Mouse (Mus musculus): ENCODE measurements around the gene Plac1.

DNA sequence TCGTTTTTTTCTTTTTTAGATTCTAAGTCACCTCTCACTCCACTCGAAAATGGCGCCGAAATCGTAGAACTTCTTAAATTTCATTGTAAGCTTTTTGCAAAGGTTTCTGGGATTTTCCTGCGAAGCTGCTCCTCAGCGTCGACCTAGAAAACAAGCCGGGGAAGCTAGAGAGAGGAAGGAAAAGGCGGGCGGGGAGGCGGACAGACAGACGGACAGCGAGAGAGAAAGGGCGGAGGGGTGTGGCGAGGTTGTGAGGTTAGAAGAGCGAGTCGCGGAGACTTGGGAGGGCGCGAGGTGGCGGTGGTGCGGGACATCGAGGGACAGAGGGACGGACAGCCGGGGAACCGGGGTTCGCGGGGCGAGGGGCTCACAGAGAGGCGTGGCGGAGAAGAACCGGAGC is 183.3 kb downstream of the Plac1 start:
- TF ChIP-seq UBTF (IDR thresholded peaks at IDR 0.05; ENCODE audit: borderline replicate concordance, insufficient read depth, low read depth, low read length) (no peak), CTCF (IDR thresholded peaks at IDR 0.05 in 2 of 3, conservative IDR thresholded peaks at IDR 0.05 in 1 of 3; ENCODE audit: control insufficient read depth in 1 of 3, insufficient read depth in 1 of 3, low read depth in 2 of 3, low read length in 3 of 3, poor library complexity in 1 of 3, severe bottlenecking in 1 of 3) (no peak), KAT2A (conservative IDR thresholded peaks at IDR 0.05; ENCODE audit: low read depth, low read length) (no peak), POLR2AphosphoS2 (IDR thresholded peaks at IDR 0.05; ENCODE audit: low read length) (no peak), POLR2A (IDR thresholded peaks at IDR 0.05; ENCODE audit: control insufficient read depth in 1 of 2, insufficient read depth in 1 of 2, low read depth in 1 of 2, low read length in 2 of 2, poor library complexity in 1 of 2) (no peak), MXI1 (IDR thresholded peaks at IDR 0.05; ENCODE audit: low read depth, low read length) (peak; percentile 37), ZC3H11A (IDR thresholded peaks at IDR 0.05; ENCODE audit: low read depth, low read length) (no peak), MAFK (IDR thresholded peaks at IDR 0.05; ENCODE audit: borderline replicate concordance, low read depth, low read length) (no peak), USF2 (IDR thresholded peaks at IDR 0.05; ENCODE audit: borderline replicate concordance in 1 of 2, insufficient read depth in 1 of 2, low read depth in 1 of 2, low read length in 2 of 2) (no peak), RAD21 (IDR thresholded peaks at IDR 0.05; ENCODE audit: low read depth, low read length) (no peak), HCFC1 (IDR thresholded peaks at IDR 0.05; ENCODE audit: low read depth, low read length) (no peak)
